Mouse (Mus musculus) cerebellum, adult 18-20 months (tissue): ENCODE measurements around the gene Zfp879.

ENCODE experiments used
- DNase-seq, 2 experiments: peaks; one replicate each; pipeline ENCODE4 v3.0.0; 2021

Gene Zfp879

DNA sequence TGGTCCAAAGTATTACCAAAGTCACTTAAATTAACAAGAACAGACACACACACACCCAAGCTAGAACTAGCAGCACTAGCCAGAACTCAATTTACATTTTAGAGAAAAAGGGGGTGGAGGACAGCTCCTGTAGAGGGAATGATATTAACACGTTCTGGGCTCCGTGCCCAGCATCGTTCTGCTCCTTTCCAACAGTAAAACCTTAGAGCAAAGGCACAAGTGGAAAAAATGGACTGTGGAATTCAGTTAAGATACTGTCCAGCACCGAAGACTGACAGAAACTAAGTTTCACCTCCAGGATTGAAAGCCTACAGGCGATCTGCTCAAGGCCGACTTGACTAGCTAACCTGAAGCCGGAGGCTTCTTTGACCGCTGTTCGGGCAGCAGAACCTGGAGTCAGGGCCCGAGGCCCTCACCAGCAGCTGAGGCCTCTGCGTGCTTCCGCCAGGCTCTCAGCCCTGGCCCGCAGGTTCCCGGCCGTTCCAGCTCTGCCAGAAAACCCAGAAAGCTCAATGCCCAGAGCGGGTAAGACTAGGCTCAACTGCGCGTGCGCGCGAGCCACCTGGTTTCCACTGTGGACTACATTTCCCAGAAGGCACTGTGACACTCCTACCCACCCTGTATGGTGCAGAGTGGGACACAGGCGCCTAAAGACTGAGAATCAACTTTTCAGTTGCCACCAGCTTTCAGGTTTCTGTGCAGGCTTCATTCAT lies at the start of gene Zfp879:
Gene Zfp879, minus strand, starts transcription at position 530 of the 713 bp plus-strand sequence.
- DNase-seq, result peak; percentile 97 to 98

DNA sequence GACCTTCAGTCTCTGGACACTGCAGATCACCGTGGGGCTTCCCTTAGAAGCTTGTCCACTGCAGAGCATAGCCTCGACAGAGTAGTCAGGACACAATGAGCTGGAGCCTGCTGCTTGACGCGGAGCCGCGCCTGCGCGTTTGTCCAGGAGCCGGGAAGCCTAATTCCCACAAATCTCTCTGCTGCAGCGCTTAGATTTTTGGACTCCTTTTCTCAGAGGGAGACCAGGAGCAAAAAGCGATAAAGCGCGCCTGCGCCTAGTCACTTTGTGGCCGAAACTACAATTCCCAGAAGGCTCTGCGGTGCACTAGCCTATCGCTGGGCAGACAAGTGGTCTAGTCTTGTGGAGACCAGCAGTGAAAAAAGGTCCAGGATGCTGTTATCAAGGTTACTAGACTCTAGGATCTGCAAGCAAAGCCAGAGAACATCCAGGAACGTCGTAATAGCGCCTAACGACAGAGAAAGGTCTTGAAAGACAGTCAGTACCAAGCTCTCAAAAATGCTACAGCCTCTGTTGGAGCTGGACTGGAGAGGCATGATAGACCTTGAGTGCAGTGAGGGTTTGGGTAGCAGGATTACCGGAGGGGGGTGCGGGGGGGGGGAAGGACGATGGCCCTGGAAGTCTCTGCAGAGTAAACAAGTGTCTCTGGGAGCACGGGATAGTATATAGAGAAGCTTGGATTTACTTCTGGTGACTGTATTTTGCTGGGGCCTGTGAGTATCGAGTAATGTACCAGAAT lies 46.2 kb upstream of the Zfp879 start, which contains the start of gene Zfp454:
Gene Zfp454, minus strand, starts transcription at position 262 of the 739 bp plus-strand sequence.
- peak; percentile 95 to 98 for DNase-seq

DNA sequence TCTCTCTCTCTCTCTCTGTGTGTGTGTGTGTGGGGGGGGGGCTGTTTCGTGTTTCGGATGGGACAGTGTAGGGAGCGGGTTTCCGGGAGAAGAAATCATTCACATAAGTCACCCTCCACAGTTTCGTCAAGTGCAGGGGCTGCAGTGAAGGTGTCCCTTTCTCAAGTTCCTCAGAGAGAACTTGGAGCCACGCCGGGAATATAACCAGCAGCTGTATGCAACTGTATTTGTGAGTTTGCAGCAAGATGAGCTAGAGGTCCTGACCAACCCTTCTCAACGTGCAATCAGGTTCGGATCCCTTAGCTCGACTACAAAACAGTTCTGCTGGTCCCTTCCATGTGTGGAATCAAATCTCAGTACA lies 45.6 kb upstream of the Zfp879 start:
- DNase-seq, result peak in 1 of 2 experiments; percentile 18

DNA sequence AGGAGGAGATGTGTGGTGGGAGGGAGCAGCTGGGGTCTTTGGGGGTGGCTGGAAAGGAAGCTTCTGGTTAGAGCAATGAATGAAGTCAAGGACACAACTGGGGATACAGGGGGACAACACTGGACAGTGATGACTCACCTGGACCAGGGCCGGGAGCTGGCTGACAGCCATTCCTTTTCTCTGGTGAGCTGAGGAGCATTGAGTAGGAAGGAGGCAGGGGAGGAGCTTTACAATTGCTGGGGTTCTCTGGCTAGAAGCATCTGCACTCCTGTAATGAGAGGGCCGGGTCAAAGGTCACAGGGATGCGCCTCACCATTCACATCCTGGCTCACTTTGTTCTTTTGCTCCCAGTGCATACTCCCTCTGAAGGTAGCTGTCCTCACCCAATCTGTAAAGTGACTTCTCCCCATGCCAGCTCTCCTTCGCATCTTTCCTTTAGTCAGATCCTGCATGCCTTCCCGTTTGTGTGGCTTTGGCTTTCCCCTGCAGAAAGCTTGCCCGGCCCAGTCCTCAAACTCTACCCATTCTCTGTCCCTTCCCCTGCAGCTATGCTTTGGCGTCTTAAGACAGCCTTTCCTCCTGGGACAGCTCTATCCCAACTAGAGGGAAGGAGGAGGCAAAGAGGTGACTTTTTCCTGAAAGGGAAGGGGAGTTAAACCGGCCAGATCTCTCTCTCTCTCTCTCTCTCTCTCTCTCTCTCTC lies 45.0 kb upstream of the Zfp879 start:
- peak; percentile 44 to 45 for DNase-seq

DNA sequence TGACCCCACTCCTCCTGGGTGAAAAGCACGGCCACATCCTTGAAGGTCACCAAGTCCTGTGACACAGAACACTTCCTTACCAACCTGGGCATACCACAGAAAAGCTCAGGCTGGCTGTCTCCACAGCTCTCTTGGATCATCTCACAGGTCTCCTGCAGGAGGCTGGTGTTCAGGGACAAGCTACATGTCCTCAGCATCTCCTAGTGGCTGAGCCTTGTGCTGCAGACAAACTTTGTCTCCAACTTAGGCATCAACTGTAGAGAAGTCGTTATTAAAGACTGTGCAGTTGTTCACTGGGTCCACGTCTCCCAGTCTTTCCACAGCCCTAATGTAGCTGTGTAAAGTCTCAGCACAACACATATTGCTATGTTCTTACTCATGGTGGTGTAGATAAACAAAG lies 42.4 kb upstream of the Zfp879 start:
- DNase-seq, result no peak

DNA sequence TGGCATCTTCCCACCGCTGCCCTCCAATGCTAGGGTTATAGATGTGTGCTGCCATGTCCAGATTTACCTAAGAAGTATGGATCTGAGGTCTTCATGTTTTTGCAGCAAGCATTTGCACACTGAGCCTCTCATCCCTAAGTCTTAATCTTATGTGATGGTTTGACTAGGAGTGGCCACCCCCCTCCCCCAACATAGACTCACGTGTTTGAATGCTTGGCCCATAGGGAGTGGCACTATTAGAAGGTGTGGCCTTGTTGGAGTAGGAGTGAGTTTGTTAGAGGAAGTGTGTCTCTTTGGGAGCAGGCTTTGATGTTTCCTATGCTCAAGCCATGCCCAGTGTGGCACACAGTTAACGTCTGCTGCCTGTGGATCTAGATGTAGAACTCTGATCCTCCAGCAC lies 37.3 kb upstream of the Zfp879 start:
- DNase-seq, result no peak

DNA sequence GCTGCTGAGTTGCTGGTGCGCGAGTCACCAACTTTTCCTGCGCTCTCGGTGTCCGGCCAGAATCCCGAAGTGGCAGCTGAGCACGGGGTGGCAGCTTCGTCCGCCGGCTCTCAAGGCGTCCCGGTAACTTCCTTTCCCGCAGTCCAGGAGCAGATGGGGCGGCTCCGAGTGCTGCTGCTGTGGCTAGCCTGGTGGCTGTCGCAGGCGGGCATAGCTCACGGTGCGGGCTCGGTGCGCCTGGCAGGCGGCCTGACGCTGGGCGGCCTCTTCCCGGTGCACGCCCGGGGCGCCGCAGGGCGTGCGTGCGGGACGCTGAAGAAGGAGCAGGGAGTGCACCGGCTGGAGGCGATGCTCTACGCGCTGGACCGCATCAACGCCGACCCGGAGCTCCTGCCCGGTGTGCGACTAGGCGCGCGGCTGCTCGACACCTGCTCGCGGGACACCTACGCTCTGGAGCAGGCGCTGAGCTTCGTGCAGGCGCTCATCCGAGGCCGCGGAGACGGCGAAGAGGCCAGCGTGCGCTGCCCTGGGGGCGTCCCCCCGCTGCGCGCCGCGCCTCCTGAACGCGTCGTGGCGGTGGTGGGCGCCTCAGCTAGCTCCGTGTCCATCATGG lies 9.7 kb upstream of the Zfp879 start:
- DNase-seq, result peak in 1 of 2 experiments; percentile 26

DNA sequence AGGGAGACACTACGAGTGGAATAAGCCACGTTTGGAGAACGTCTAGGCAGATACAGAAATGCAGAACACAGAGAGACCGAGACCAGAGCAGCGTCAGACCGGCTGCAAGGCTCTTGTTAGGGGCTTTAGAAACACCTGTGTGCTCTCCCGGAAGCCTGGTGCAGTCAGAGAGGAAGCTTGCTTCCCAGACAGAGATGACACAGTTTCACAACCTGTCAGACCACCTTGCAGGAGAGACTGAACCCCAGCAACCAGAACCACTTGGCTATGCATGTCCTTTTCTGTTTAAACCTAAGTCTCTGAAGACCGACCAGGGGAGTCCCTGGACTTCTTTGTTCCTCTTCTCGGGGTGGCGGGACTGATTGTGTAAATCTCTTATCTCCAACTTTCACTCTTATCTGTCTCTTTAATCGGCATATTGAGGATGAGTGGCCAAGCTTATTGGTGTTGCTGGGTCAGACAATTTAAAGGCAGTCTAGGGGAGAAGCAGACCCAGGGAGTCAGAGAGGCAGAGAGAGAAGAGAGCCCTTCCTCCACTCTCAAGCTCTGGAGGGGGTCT lies 8.9 kb upstream of the Zfp879 start, which contains the start of gene Grm6:
Gene Grm6, plus strand, starts transcription at position 509 of the 559 bp plus-strand sequence.
- no peak for DNase-seq

DNA sequence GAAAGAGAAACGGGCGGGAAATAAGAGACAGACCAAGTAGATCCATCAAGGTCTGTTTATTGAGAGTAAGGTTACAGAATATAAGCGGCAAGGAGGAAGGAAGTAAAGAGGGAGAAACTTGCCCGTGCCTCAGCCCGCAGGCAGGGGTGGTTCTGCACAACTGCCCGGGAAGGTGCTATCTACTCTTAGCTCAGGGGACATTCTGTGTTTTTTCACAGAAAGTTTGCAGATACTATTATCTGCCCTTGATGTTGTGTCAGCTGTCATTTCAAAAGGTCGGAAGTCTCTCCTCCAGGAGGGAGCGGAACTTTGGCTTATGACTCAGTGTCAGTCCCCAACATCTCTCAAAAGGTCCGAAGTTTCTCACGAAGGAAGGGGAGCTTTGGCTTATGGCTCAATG lies 8.0 kb upstream of the Zfp879 start:
- DNase-seq, result no peak

DNA sequence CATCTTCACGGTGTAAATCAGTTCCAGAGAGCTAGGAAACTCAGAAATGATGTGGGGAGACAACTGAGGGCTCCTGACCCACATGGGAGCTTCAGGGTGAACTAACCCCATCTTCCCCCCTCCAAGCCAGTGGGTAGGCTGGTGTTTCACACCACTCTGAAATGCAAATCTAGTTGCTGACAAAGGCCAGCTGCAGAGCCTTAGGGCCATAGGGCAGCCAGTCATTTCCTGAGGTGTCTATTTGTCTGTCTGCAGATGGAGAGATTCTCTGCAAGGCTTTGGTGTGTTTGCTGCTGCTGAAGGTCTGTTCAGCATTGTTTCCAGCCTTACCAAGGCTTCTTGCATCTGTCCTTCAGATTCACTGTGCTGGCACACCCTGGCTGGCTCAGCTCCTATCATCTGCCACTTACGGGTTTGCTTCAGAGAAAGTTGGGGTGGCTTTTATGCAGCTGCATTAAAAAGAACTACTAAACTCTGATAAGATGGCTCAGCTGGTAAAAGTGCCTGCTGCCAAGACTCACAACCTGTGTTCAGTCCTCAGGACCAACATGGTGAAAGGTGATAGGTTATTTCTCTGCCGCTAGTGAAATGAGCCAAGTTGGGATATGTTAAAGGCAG lies 7.3 kb upstream of the Zfp879 start:
- no peak for DNase-seq

DNA sequence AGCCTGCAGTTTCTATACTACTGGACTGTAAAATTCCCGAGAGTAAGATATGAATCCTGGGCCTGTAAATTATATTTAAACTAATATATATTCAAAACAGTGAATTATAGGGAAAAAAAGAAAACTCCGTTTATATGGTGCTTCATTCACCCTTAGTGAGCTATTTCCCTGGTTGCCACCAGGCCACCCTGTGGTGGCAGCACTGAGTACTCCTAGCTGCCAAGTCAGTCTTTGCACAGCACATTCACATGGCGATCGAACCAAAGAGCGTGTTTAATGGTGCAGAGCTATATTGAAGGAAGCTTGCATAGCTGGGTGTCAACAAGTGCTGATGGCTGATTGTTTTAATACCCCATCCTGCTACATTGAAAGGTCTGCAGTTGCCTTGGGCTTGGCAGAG lies 5.7 kb upstream of the Zfp879 start:
- DNase-seq, result no peak

DNA sequence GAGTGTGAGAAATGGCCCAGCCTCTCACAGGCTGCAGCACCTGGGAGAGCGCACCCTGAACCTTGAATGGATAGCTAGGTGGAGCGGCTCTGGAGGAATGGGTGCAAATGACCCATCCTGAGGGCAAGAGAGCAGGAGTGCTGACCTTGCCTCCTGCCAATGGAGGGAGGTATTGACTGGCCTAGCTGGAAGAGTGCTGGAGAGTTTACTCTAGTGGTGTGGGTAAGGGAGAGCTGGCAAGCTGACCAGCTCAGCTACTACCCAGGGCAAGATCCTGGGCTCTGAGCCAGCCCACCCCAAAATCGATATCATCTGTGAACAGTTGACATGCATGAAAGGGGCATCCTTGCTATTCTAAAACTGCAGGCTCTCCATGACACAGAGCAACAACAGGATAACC lies 4.6 kb upstream of the Zfp879 start:
- DNase-seq, result no peak

DNA sequence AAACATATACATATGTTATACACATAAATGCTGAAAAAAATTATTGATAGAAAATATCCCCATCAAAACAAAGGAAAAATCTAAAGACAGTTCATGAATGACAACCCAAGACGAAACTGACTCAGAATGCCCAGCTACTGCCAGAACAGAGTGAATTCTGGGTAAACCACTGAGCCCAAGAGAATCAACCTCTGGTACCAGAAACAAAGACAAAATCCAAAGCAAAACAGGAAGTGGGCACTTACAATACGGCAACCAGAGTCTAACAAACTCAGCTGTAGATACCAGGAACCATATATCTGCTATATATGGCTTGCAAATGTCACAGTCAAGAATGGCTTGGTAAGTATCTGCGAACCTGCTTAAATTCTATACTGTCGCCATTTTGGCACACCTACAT lies 5.6 kb downstream of the Zfp879 start:
- no peak for DNase-seq

DNA sequence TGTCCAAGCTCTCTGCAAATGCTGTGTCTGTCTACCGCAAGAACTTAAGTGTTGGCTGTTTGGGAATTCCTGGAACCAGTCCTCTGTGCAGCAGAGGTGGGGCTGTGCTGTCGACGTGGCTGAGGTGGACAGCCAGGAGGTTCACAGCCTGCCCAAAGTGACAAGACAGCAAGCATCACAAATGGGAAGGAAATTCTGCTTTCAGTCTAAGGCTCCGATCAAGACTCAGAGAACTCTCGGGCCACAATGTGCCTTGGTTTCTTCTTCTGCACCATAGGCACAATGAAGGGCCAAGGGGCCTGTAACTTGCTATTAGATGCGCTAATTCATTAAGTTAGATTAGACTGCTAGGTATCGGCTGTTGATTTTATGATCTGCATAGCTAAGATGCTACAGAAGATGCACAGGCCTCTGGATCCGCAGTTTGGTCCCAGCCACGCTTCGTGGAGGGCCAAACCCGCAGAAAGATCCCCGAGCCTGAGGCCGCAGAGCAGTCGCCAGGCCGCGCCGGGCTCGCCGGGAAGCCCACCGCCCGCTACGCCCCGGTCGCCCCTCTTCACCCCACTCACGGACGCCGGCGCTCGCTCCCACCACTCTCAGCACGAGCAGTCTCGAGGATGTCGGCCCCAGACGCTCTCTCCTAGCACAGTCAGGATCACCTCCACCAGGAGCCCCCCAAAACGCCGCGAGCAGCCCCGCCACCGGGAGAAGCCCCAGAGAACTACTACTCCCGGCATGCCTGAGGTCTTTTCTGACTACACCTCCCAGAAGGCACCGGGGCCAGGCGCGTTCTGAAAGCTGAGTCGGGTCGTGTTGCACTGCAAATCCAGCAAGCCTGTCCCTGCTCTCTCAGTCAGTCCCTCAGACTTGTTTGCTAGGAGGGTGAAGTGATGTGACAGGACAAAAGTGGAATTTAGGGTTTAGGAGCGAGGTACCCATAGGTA lies 14.1 kb downstream of the Zfp879 start, which contains the start of gene Zfp354c:
Gene Zfp354c, minus strand, starts transcription at position 715 of the 944 bp plus-strand sequence.
- DNase-seq, result peak; percentile 89 to 92

DNA sequence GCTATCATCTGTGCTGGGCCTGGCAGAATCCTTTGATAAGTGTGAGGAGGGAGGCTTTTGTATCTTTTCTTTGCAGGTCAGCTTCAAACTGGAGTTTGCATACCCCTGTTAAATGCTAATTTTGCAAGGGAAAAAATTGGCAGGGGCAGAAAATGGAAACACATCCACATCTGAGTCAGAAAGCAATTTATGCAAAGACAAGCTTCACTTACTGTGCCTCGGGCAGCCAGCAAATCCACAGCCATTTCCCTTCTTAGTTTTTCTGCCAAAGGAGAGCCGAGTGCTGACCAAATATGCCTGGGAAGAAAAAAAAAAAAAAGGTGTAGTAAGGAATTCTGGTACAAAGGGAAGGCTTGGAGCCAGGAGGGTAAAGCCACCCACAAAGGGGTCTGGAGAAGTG lies 15.1 kb downstream of the Zfp879 start:
- no peak for DNase-seq

DNA sequence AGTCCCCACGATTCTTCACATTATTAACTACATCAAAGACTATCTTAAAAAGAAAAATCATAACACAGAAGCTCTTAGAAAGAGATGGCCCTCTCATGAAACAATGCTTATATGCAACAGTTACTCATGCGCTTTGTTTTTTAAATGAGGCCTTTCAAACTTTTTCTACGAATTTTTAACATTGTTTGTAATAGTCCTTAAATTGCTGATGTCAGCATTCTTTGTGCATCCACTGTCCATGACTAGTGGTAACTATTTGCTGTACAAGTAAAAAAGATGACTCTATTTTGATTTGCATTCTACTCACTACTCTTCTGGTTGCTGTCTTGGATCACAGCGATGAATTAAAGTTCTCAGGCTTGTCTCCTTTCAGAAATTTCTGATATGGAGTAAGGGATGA lies 27.1 kb downstream of the Zfp879 start:
- no peak for DNase-seq

DNA sequence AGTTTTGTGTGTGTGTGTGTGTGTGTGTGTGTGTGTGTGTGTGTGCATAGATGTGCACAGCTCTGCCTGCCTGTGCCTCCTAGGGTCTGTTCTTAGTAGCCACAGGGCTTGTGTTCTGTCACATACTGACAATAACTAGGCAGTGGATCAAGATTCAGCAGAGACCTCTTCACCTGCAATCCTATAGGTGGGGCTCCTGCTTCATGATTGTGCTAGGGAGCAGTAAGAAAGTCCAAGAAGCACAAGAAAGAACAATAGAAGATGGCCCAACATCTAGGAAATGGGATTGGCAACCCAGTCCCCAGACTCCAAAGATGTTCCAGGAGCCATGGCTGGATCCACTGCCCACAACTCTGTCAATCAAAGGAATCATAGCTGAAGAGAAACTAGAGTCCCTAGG lies 42.5 kb downstream of the Zfp879 start:
- no peak for DNase-seq

DNA sequence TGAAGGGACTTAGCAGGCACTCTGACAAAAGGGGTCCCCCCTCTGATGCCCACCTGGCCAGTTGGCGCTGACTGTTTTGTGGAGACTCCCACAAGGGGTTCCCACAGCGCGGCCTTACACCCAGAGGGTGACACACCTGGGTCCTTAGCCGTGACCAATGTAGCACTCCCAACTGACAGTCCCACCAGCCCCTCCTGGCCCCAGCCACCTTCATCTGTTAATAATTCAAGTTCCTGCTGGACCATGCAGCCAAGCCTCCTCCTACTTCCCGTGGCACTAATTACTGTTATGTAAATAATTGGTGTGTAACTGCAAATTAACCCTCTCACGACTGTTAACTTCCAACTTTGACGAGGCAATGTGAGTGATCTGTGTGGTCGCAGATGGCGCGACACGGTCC lies 43.7 kb downstream of the Zfp879 start:
- no peak for DNase-seq
